Mouse (Mus musculus): Measurements from ENCODE around the gene Maml2. TPM values are rescaled to one million over a fixed set of nuclear protein-coding genes. Genes with fewer than 3 reads are reported as not detected.
A peak's percentile ranks its signal among the peaks of the same experiment; 100 is the strongest.

Gene Maml2
- polyA plus RNA-seq, 1 experiment, result 1.3 TPM

- TF ChIP-seq SRF (IDR thresholded peaks at IDR 0.05; ENCODE audit: control insufficient read depth, insufficient read length, low read depth), result no peak
- TF ChIP-seq TCF3 (IDR thresholded peaks at IDR 0.05; ENCODE audit: insufficient read length, low read depth), result no peak
- TF ChIP-seq CEBPB (IDR thresholded peaks at IDR 0.05; ENCODE audit: insufficient read depth, poor library complexity, severe bottlenecking), result no peak
- no peak for TF ChIP-seq POLR2AphosphoS2 (IDR thresholded peaks at IDR 0.05; ENCODE audit: insufficient read length, low read depth)
- TF ChIP-seq E2F4 (IDR thresholded peaks at IDR 0.05; ENCODE audit: insufficient read depth), result no peak
- no peak for TF ChIP-seq REST (IDR thresholded peaks at IDR 0.05; ENCODE audit: insufficient read depth, insufficient read length)
- no peak for TF ChIP-seq USF1 (IDR thresholded peaks at IDR 0.05; ENCODE audit: low read depth)
- no peak for TF ChIP-seq TCF12 (IDR thresholded peaks at IDR 0.05; ENCODE audit: insufficient read depth, poor library complexity, severe bottlenecking)
- TF ChIP-seq POLR2A (IDR thresholded peaks at IDR 0.05; ENCODE audit: insufficient read length, low read depth), result no peak
- TF ChIP-seq MAX (IDR thresholded peaks at IDR 0.05; ENCODE audit: low read depth), result no peak
- TF ChIP-seq MYOG (IDR thresholded peaks at IDR 0.05; ENCODE audit: control insufficient read depth in 1 of 3, insufficient read depth in 1 of 3, insufficient read length in 2 of 3, low read depth in 2 of 3), result no peak
- no peak for TF ChIP-seq MYOD1 (IDR thresholded peaks at IDR 0.05; ENCODE audit: control insufficient read depth in 1 of 3, insufficient read length in 2 of 3, low read depth in 2 of 3)
- peak overlapping the region; percentile 68 for H3K4me3 ChIP-seq
- no peaks in the 10 kb centered on the region for H3K79me2 ChIP-seq (ENCODE audit: control insufficient read depth, insufficient read depth)
- peak overlapping the region; percentile 83 for H3K4me2 ChIP-seq (ENCODE audit: low read depth)
- no peaks in the 10 kb centered on the region for H3K27me3 ChIP-seq (ENCODE audit: control insufficient read depth, insufficient read depth, insufficient read length)
- H3K36me3 ChIP-seq (ENCODE audit: control insufficient read depth, insufficient read depth), result no peaks in the 10 kb centered on the region
- peak overlapping the region; percentile 14 for H3ac ChIP-seq (ENCODE audit: control insufficient read depth, insufficient read length)
Measured at GRCm38 (mm10) chr9:13297122-13297667, 562 bp upstream of the Maml2 start.

GRCm38 (mm10) chr9:13298513-13298878 is 739 bp downstream of the Maml2 start:
- TF ChIP-seq MAX (IDR thresholded peaks at IDR 0.05; ENCODE audit: low read depth), result no peak
- no peak for TF ChIP-seq CEBPB (IDR thresholded peaks at IDR 0.05; ENCODE audit: insufficient read depth, poor library complexity, severe bottlenecking)
- no peak for TF ChIP-seq TCF3 (IDR thresholded peaks at IDR 0.05; ENCODE audit: insufficient read length, low read depth)
- no peak for TF ChIP-seq E2F4 (IDR thresholded peaks at IDR 0.05; ENCODE audit: insufficient read depth)
- TF ChIP-seq POLR2AphosphoS2 (IDR thresholded peaks at IDR 0.05; ENCODE audit: insufficient read length, low read depth), result no peak
- TF ChIP-seq POLR2A (IDR thresholded peaks at IDR 0.05; ENCODE audit: insufficient read length, low read depth), result no peak
- TF ChIP-seq MYOD1 (IDR thresholded peaks at IDR 0.05; ENCODE audit: control insufficient read depth in 1 of 3, insufficient read length in 2 of 3, low read depth in 2 of 3), result no peak
- H3K27me3 ChIP-seq (ENCODE audit: control insufficient read depth, insufficient read depth, insufficient read length), result no peaks in the 10 kb centered on the region

DNA sequence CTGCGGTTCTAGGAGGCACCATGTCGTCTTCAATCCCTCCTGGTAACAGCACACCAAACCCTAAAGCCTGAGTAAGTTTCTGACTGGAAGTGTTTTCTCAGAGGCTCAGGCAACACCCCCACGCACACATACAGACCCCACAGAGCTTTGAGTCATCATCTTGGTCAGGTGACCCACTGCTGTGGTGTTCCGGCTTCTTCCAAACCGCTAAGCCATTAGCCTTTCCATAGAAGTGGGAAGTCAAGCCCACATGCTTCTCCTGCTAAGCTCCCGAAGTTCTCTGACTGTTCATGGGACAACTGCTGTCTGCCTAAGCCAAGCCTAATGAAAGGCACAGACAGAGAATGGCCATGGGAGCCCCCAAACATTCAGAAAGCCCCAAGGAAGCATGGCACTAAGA is 1.4 kb downstream of the Maml2 start:
- Histone ChIP-seq H3K36me3 (ENCODE audit: control insufficient read depth, insufficient read depth) (no peaks in the 10 kb centered on the region), H3ac (ENCODE audit: control insufficient read depth, insufficient read length) (no peak overlapping the region), H3K79me2 (ENCODE audit: control insufficient read depth, insufficient read depth) (no peaks in the 10 kb centered on the region), H3K4me3 (peak overlapping the region; percentile 68), H3K4me2 (ENCODE audit: low read depth) (peak overlapping the region; percentile 83), H3K27me3 (ENCODE audit: control insufficient read depth, insufficient read depth, insufficient read length) (no peaks in the 10 kb centered on the region)
- no peak for TF ChIP-seq MYOG (IDR thresholded peaks at IDR 0.05; ENCODE audit: control insufficient read depth in 1 of 3, insufficient read depth in 1 of 3, insufficient read length in 2 of 3, low read depth in 2 of 3)
- TF ChIP-seq REST (IDR thresholded peaks at IDR 0.05; ENCODE audit: insufficient read depth, insufficient read length), result no peak
- peak; percentile 65 for TF ChIP-seq USF1 (IDR thresholded peaks at IDR 0.05; ENCODE audit: low read depth)

More at GRCm38 (mm10) chr9:13298513-13298878, 739 bp downstream of the Maml2 start:
- peak overlapping the region; percentile 83 for H3K4me2 ChIP-seq (ENCODE audit: low read depth)
- peak overlapping the region; percentile 14 for H3ac ChIP-seq (ENCODE audit: control insufficient read depth, insufficient read length)
- peak overlapping the region; percentile 68 for H3K4me3 ChIP-seq
- no peaks in the 10 kb centered on the region for H3K79me2 ChIP-seq (ENCODE audit: control insufficient read depth, insufficient read depth)
- H3K36me3 ChIP-seq (ENCODE audit: control insufficient read depth, insufficient read depth), result no peaks in the 10 kb centered on the region

- Histone ChIP-seq H3K79me2 (ENCODE audit: control insufficient read depth, insufficient read depth) (no peaks in the 10 kb centered on the region), H3ac (ENCODE audit: control insufficient read depth, insufficient read length) (no peak overlapping the region), H3K36me3 (ENCODE audit: control insufficient read depth, insufficient read depth) (no peaks in the 10 kb centered on the region), H3K27me3 (ENCODE audit: control insufficient read depth, insufficient read depth, insufficient read length) (no peaks in the 10 kb centered on the region), H3K4me3 (no peak overlapping the region), H3K4me2 (ENCODE audit: low read depth) (peak overlapping the region; percentile 83)
- TF ChIP-seq TCF3 (IDR thresholded peaks at IDR 0.05; ENCODE audit: insufficient read length, low read depth) (no peak), MYOG (IDR thresholded peaks at IDR 0.05; ENCODE audit: control insufficient read depth in 1 of 3, insufficient read depth in 1 of 3, insufficient read length in 2 of 3, low read depth in 2 of 3) (no peak), MAX (IDR thresholded peaks at IDR 0.05; ENCODE audit: low read depth) (no peak), TCF12 (IDR thresholded peaks at IDR 0.05; ENCODE audit: insufficient read depth, poor library complexity, severe bottlenecking) (no peak), REST (IDR thresholded peaks at IDR 0.05; ENCODE audit: insufficient read depth, insufficient read length) (no peak), POLR2A (IDR thresholded peaks at IDR 0.05; ENCODE audit: insufficient read length, low read depth) (no peak), CEBPB (IDR thresholded peaks at IDR 0.05; ENCODE audit: insufficient read depth, poor library complexity, severe bottlenecking) (no peak), POLR2AphosphoS2 (IDR thresholded peaks at IDR 0.05; ENCODE audit: insufficient read length, low read depth) (no peak), MYOD1 (IDR thresholded peaks at IDR 0.05; ENCODE audit: control insufficient read depth in 1 of 3, insufficient read length in 2 of 3, low read depth in 2 of 3) (no peak), E2F4 (IDR thresholded peaks at IDR 0.05; ENCODE audit: insufficient read depth) (no peak)
Measured at GRCm38 (mm10) chr9:13300041-13300441, 2.3 kb downstream of the Maml2 start.
